Mouse (Mus musculus) retina, embryonic 14.5 days (tissue): ENCODE measurements around the gene Pxylp1.

ENCODE experiments used
- DNase-seq: peaks from one replicate; pipeline ENCODE4 v3.0.0-alpha.2; 2015; ENCODE audit warnings: low spot score

The Pxylp1 gene

GRCm38 (mm10) chr9:96823541-96823940 is 68.9 kb downstream of the Pxylp1 start:
- no peak for DNase-seq

- DNase-seq: no peak
Measured at GRCm38 (mm10) chr9:96823005-96823404, 69.5 kb downstream of the Pxylp1 start.

- DNase-seq: no peak
Measured at GRCm38 (mm10) chr9:96818822-96819481, 73.5 kb downstream of the Pxylp1 start.

GRCm38 (mm10) chr9:96818128-96818821 is 74.2 kb downstream of the Pxylp1 start:
- peak; percentile 95 for DNase-seq

GRCm38 (mm10) chr9:96811996-96812395 is 80.5 kb downstream of the Pxylp1 start:
- DNase-seq: no peak

- DNase-seq: peak; percentile 39
Measured at GRCm38 (mm10) chr9:96800131-96800825, 92.2 kb downstream of the Pxylp1 start.

- no peak for DNase-seq
Measured at GRCm38 (mm10) chr9:96797311-96797710, 95.2 kb downstream of the Pxylp1 start.

- DNase-seq: peak; percentile 77
Measured at GRCm38 (mm10) chr9:96795399-96795928, 97.0 kb downstream of the Pxylp1 start.

GRCm38 (mm10) chr9:96794601-96795000 is 97.9 kb downstream of the Pxylp1 start:
- no peak for DNase-seq

GRCm38 (mm10) chr9:96792543-96792942 is 99.9 kb downstream of the Pxylp1 start:
- DNase-seq: no peak

GRCm38 (mm10) chr9:96790389-96791007 is 102.0 kb downstream of the Pxylp1 start:
- DNase-seq: no peak

GRCm38 (mm10) chr9:96789906-96790305 is 102.6 kb downstream of the Pxylp1 start:
- no peak for DNase-seq

- DNase-seq: no peak
Measured at GRCm38 (mm10) chr9:96787797-96788196, 104.7 kb downstream of the Pxylp1 start.

- no peak for DNase-seq
Measured at GRCm38 (mm10) chr9:96785871-96786342, 106.6 kb downstream of the Pxylp1 start.

- no peak for DNase-seq
Measured at GRCm38 (mm10) chr9:96785187-96785586, 107.3 kb downstream of the Pxylp1 start.

GRCm38 (mm10) chr9:96783667-96784066 is 108.8 kb downstream of the Pxylp1 start:
- DNase-seq: no peak

GRCm38 (mm10) chr9:96783258-96783657 is 109.2 kb downstream of the Pxylp1 start:
- DNase-seq: no peak

- no peak for DNase-seq
Measured at GRCm38 (mm10) chr9:96782062-96782461, 110.4 kb downstream of the Pxylp1 start.
